Mouse (Mus musculus): ENCODE measurements around the gene Kcnv2. TPM values are rescaled to one million over a fixed set of nuclear protein-coding genes. Genes with fewer than 3 reads are reported as not detected.

The Kcnv2 gene
- total and polyA plus RNA-seq, 2 experiments from 2014 or later = 0.10 TPM; not detected in 1

DNA sequence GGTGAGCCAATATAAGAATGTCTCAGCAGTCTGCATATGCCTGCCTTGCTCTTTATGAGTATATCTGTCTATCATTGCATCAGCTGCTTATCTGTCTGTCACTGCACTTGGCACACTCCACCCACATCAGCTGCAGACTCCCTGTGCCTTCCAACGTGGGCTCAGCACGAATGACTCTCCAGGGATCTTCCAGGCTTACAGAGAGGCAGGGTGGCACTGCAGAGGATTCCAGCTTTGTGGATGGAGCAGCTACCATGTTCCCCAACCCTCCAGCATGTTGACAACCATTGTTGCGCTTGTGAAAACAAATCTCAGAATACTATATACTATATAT lies 9.3 kb upstream of the Kcnv2 start:
- Histone ChIP-seq H3K4me3 (ENCODE audit: low read depth, low read length) (no peak overlapping the region), H3K36me3 (ENCODE audit: insufficient read depth) (no peaks in the 10 kb centered on the region), H3K27ac (ENCODE audit: low read depth, low read length) (no peak overlapping the region), H3K27me3 (ENCODE audit: insufficient read depth, low read length) (no peaks in the 10 kb centered on the region), H3K4me2 (ENCODE audit: low read depth) (no peak overlapping the region), H3K4me1 (ENCODE audit: insufficient read depth) (peaks cover 3% of the 10 kb centered on the region; the same call in 1 of the 2 replicates), H3K9me3 (ENCODE audit: low read length) (no peaks in the 10 kb centered on the region), H3K9ac (no peak overlapping the region)
- TF ChIP-seq CTCF (IDR thresholded peaks at IDR 0.05; ENCODE audit: low read depth) = no peak
- ATAC-seq (no peak), DNase-seq (no peak)
- 58% methylated on average over 3 of the region's 3 CpGs for WGBS

DNA sequence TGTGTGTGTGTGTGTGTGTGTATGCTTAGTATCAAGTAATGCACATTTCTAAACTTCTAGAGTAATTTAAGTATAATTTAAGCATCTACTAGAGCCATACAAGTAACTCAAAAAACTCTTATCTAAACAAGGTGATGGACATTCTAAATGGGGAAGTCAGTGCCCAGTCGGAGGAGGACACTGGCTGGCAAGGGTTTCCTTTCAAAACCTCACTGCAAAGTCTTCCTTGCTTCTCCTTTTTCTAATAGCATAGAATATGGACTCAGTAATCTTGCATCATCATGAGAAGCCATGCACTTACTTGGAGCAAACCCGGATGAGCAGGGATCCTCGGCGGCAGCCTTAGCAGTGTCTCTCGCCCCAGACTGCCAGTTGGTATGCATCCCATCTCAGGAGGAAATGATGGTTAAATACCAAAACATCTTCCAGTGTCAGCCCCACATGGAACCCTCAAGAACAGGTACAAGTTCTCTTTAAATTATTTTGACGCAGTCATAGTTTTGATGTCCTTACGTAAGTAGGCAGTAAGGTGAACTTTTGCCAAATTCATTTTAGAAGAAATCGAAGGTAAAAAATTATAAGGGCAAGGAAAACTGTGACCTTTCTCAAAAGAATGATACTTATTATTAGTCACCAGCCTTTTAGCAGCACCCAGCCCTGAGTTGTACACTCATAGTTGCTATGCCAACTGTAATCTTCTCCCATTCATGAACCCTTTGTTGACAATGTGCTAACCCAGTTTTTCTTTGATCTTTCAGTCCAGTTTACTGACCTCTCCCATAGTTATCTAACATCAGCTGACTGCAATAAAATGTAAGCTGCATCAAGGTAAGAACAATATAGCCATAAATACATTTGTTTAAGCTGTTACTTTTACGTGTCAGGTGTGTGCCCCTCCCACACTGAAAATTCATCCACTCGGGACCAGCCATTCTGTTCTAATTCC lies 5.8 kb upstream of the Kcnv2 start:
- no peaks in the 10 kb centered on the region for H3K36me3 ChIP-seq (ENCODE audit: insufficient read depth)
- peaks cover 3% of the 10 kb centered on the region; the same call in 1 of the 2 replicates for H3K4me1 ChIP-seq (ENCODE audit: insufficient read depth)
- 80% methylated on average over 10 of the region's 10 CpGs for WGBS
- H3K4me3 ChIP-seq (ENCODE audit: low read depth, low read length) = no peak overlapping the region
- ATAC-seq (no peak), DNase-seq (no peak)
- no peaks in the 10 kb centered on the region for H3K27me3 ChIP-seq (ENCODE audit: insufficient read depth, low read length)
- H3K4me2 ChIP-seq (ENCODE audit: low read depth) = no peak overlapping the region
- H3K27ac ChIP-seq (ENCODE audit: low read depth, low read length) = no peak overlapping the region
- no peaks in the 10 kb centered on the region for H3K9me3 ChIP-seq (ENCODE audit: low read length)
- no peak for TF ChIP-seq CTCF (IDR thresholded peaks at IDR 0.05; ENCODE audit: low read depth)
- no peak overlapping the region for H3K9ac ChIP-seq

DNA sequence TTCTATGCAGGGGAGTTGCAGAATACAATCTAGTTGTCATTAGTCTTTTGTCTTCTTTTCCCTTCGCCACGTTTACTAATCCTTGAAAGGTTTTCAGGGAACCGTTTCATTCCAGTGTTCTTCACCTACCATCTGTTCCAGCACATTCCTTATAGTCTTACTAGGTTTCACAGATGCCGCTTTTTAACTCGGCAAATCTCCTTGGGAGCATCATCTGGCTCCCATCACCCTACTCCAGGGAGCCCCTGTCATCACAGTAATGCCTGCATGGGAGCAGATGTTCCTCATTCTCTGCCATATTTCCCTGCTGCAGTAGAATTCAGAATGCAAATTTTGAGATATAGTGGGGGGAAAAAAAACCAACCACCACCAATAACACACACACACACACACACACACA lies 5.1 kb upstream of the Kcnv2 start:
- WGBS = 40% methylated on average over 5 of the region's 5 CpGs
- DNase-seq (peak; percentile 60), ATAC-seq (peak; percentile 68)
- H3K27ac ChIP-seq (ENCODE audit: low read depth, low read length) = no peak overlapping the region
- no peak overlapping the region for H3K9ac ChIP-seq
- H3K4me1 ChIP-seq (ENCODE audit: insufficient read depth) = peaks cover 3% of the 10 kb centered on the region; the same call in 1 of the 2 replicates
- no peaks in the 10 kb centered on the region for H3K9me3 ChIP-seq (ENCODE audit: low read length)
- H3K4me2 ChIP-seq (ENCODE audit: low read depth) = no peak overlapping the region
- H3K4me3 ChIP-seq (ENCODE audit: low read depth, low read length) = no peak overlapping the region
- no peak for TF ChIP-seq CTCF (IDR thresholded peaks at IDR 0.05; ENCODE audit: low read depth)
- no peaks in the 10 kb centered on the region for H3K36me3 ChIP-seq (ENCODE audit: insufficient read depth)
- no peaks in the 10 kb centered on the region for H3K27me3 ChIP-seq (ENCODE audit: insufficient read depth, low read length)

DNA sequence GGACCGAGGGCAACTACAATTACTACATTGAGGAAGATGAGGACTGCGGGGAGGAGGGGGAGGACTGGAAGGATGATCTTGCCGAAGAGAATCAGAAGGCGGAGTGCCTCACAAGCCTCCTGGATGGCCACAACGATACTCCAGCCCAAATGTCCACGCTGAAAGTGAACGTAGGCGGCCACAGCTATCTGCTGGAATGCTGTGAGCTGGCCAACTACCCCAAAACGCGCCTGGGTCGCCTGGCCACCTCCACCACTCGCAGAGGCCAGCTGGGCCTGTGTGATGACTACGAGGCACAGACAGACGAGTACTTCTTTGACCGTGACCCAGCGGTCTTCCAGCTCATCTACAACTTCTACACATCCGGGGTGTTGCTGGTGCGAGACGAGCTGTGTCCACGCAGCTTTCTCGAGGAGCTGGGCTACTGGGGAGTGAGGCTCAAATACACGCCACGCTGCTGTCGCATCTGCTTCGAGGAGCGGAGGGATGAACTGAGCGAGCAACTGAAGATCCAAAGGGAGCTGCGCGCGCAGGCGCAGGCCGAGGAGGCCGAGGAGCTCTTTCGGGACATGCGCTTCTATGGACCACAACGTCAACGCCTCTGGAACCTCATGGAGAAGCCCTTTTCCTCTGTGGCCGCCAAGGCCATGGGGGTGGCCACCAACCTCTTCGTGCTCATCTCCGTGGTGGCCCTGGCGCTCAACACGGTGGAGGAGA lies 681 bp downstream of the Kcnv2 start:
- ATAC-seq = no peak
- no peak for TF ChIP-seq CTCF (IDR thresholded peaks at IDR 0.05; ENCODE audit: low read depth)
- 96% methylated on average over 42 of the region's 42 CpGs for WGBS
- no peaks in the 10 kb centered on the region for H3K9me3 ChIP-seq (ENCODE audit: low read length)
- no peak for DNase-seq
- H3K4me2 ChIP-seq (ENCODE audit: low read depth) = no peak overlapping the region
- no peaks in the 10 kb centered on the region for H3K27me3 ChIP-seq (ENCODE audit: insufficient read depth, low read length)
- no peak overlapping the region for H3K4me3 ChIP-seq (ENCODE audit: low read depth, low read length)
- H3K9ac ChIP-seq = no peak overlapping the region
- no peak overlapping the region for H3K27ac ChIP-seq (ENCODE audit: low read depth, low read length)
- no peaks in the 10 kb centered on the region for H3K36me3 ChIP-seq (ENCODE audit: insufficient read depth)
- no peaks in the 10 kb centered on the region for H3K4me1 ChIP-seq (ENCODE audit: insufficient read depth)

DNA sequence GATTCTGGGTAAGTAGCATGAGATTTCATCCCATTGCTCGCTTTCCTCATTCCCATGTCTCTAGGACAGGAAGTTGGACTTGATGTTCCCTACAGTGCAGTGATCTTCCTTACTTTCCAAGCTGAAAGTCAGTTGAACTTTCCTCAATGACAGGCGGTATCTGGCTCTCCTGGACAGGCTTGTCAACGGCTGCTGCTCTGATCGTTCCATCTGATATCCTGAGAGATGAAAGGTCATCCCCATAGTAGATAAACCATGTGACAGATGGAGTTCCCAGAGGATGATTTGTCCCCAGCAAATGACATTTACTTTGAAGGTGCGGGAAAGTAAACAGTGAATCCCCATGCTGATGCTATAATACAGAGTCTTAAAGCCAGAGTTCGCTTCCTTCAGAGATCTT lies 3.2 kb downstream of the Kcnv2 start:
- Histone ChIP-seq H3K4me3 (ENCODE audit: low read depth, low read length) (no peak overlapping the region), H3K27me3 (ENCODE audit: insufficient read depth, low read length) (no peaks in the 10 kb centered on the region), H3K36me3 (ENCODE audit: insufficient read depth) (no peaks in the 10 kb centered on the region), H3K9ac (no peak overlapping the region), H3K27ac (ENCODE audit: low read depth, low read length) (no peak overlapping the region), H3K4me2 (ENCODE audit: low read depth) (no peak overlapping the region), H3K4me1 (ENCODE audit: insufficient read depth) (no peaks in the 10 kb centered on the region), H3K9me3 (ENCODE audit: low read length) (no peaks in the 10 kb centered on the region)
- 89% methylated on average over 6 of the region's 6 CpGs for WGBS
- ATAC-seq (no peak), DNase-seq (no peak)
- no peak for TF ChIP-seq CTCF (IDR thresholded peaks at IDR 0.05; ENCODE audit: low read depth)

DNA sequence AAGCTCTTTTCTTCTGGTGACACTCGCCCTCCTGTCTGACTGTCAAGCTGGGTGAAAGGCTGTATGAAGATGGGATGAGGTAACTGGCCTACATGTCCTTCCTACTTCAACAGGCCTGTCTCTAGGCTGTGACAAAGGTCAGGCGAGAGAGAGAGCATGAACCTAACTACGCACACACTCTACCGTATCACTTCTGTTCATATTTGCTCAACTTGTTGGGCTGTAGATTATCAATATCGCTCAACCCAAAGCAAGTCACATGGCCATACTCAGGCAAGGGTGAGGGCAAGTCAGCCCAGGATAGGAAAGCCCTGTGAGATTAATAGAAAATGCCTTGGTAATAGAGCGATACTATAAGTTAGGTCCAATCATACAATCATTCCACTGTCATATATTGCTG lies 5.2 kb downstream of the Kcnv2 start:
- ATAC-seq (no peak), DNase-seq (no peak)
- H3K4me2 ChIP-seq (ENCODE audit: low read depth) = no peak overlapping the region
- no peaks in the 10 kb centered on the region for H3K36me3 ChIP-seq (ENCODE audit: insufficient read depth)
- no peaks in the 10 kb centered on the region for H3K9me3 ChIP-seq (ENCODE audit: low read length)
- 95% methylated on average over 6 of the region's 6 CpGs for whole genome bisulfite sequencing
- H3K4me1 ChIP-seq (ENCODE audit: insufficient read depth) = no peaks in the 10 kb centered on the region
- H3K27ac ChIP-seq (ENCODE audit: low read depth, low read length) = no peak overlapping the region
- H3K27me3 ChIP-seq (ENCODE audit: insufficient read depth, low read length) = no peaks in the 10 kb centered on the region
- no peak overlapping the region for H3K9ac ChIP-seq
- no peak overlapping the region for H3K4me3 ChIP-seq (ENCODE audit: low read depth, low read length)
- no peak for TF ChIP-seq CTCF (IDR thresholded peaks at IDR 0.05; ENCODE audit: low read depth)

DNA sequence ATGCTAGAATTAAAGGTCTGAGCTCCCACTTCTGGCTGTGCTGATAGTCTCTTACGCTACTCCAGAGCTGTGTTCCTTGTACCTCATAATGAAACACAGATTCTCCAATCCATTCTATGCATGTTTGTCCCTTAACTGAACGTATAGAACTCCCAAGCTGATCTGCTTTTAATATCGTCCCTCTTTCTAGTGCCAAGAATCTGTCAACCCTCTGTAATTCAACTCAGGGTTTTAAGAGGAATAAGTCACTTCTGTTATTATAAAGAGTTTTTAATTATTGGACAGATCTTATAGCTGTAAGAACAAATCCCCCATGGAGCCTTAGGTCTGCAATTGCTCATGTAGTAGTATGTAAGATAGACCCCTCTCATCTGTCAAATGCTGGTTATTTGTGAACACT lies 5.8 kb downstream of the Kcnv2 start:
- no peaks in the 10 kb centered on the region for H3K27me3 ChIP-seq (ENCODE audit: insufficient read depth, low read length)
- H3K9ac ChIP-seq = no peak overlapping the region
- DNase-seq = no peak
- WGBS = 80% methylated on average over 3 of the region's 3 CpGs
- no peaks in the 10 kb centered on the region for H3K36me3 ChIP-seq (ENCODE audit: insufficient read depth)
- no peak overlapping the region for H3K4me2 ChIP-seq (ENCODE audit: low read depth)
- no peak overlapping the region for H3K4me3 ChIP-seq (ENCODE audit: low read depth, low read length)
- ATAC-seq = no peak
- no peaks in the 10 kb centered on the region for H3K9me3 ChIP-seq (ENCODE audit: low read length)
- no peak for TF ChIP-seq CTCF (IDR thresholded peaks at IDR 0.05; ENCODE audit: low read depth)
- H3K27ac ChIP-seq (ENCODE audit: low read depth, low read length) = no peak overlapping the region
- H3K4me1 ChIP-seq (ENCODE audit: insufficient read depth) = no peaks in the 10 kb centered on the region
